Mouse (Mus musculus) stomach, postnatal 0 days (tissue): Measurements from ENCODE around the gene Ring1.

Source experiments
- CTCF ChIP-seq: IDR thresholded peaks from 2 replicates; pipeline ENCODE4 v1.5.1; 2016; ENCODE audit warnings: antibody characterized with exemption, low read depth, mild to moderate bottlenecking, moderate library complexity
- EP300 ChIP-seq: optimal IDR thresholded peaks from 2 replicates; pipeline ENCODE3; 2016; ENCODE audit warnings: antibody characterized with exemption

GRCm38 (mm10) chr17:33991788-33992664, 32.5 kb downstream of the Ring1 start:
- peak; percentile 85 for TF ChIP-seq CTCF
- TF ChIP-seq EP300, result no peak
